Mouse (Mus musculus) midbrain, embryonic 13.5 days (tissue): Measurements from ENCODE around the gene Kcnh7. TPM values are rescaled to one million over a fixed set of nuclear protein-coding genes. Genes with fewer than 3 reads are reported as not detected.

ENCODE experiments used
- ATAC-seq: fragments of 200-750 bp; cut with Nextera tagmentation; 2 replicates; pipeline ENCODE4 v1.8.0; 2017; ENCODE audit warnings: mild to moderate bottlenecking, moderate TSS enrichment, moderate library complexity
- H3K27ac ChIP-seq: fragments of 300-500 bp; sonication (generic); 2 replicates; pipeline ENCODE4 v1.5.1; 2015; ENCODE audit warnings: inconsistent platforms, mild to moderate bottlenecking, moderate library complexity
- H3K27me3 ChIP-seq: fragments of 300-500 bp; sonication (generic); 2 replicates; pipeline ENCODE4 v1.6.1; 2015; ENCODE audit warnings: mild to moderate bottlenecking, inconsistent platforms
- H3K36me3 ChIP-seq: fragments of 300-500 bp; sonication (generic); 2 replicates; pipeline ENCODE4 v1.6.1; 2015; ENCODE audit warnings: mild to moderate bottlenecking, inconsistent platforms
- H3K4me1 ChIP-seq: fragments of 300-500 bp; sonication (generic); replicated peaks from 2 replicates; pipeline ENCODE4 v1.6.1; 2015; ENCODE audit warnings: inconsistent platforms
- H3K4me2 ChIP-seq: fragments of 300-500 bp; sonication (generic); replicated peaks from 2 replicates; pipeline ENCODE4 v1.6.1; 2015; ENCODE audit warnings: moderate library complexity, mild to moderate bottlenecking, inconsistent platforms
- H3K4me3 ChIP-seq: fragments of 300-500 bp; sonication (generic); replicated peaks from 2 replicates; pipeline ENCODE4 v1.5.1; 2015; ENCODE audit warnings: mild to moderate bottlenecking, inconsistent platforms
- H3K9ac ChIP-seq: fragments of 300-500 bp; sonication (generic); replicated peaks from 2 replicates; pipeline ENCODE4 v1.6.1; 2015; ENCODE audit warnings: mild to moderate bottlenecking, inconsistent platforms
- H3K9me3 ChIP-seq: fragments of 300-500 bp; sonication (generic); 2 replicates; pipeline ENCODE4 v1.6.1; 2016; ENCODE audit warnings: mild to moderate bottlenecking, inconsistent platforms
- WGBS: fragments of 180-500 bp; shearing (Covaris S2); methylation state at CpG from one replicate; pipeline ENCODE4 v1.1.7; 2015; 5-methylcytosine and 5-hydroxymethylcytosine counted together
- polyA plus RNA-seq: library from polyadenylated mRNA; unstranded; fragments of >200 nt; fragmentation: Nextera tagmentation; extraction: Ambion mirVana; gene quantifications from 2 replicates; pipeline ENCODE4 v1.2.1, GENCODE M21; 2015

Kcnh7 gene
- polyA plus RNA-seq, result 6.9 and 7.6 TPM in 2 replicates

DNA sequence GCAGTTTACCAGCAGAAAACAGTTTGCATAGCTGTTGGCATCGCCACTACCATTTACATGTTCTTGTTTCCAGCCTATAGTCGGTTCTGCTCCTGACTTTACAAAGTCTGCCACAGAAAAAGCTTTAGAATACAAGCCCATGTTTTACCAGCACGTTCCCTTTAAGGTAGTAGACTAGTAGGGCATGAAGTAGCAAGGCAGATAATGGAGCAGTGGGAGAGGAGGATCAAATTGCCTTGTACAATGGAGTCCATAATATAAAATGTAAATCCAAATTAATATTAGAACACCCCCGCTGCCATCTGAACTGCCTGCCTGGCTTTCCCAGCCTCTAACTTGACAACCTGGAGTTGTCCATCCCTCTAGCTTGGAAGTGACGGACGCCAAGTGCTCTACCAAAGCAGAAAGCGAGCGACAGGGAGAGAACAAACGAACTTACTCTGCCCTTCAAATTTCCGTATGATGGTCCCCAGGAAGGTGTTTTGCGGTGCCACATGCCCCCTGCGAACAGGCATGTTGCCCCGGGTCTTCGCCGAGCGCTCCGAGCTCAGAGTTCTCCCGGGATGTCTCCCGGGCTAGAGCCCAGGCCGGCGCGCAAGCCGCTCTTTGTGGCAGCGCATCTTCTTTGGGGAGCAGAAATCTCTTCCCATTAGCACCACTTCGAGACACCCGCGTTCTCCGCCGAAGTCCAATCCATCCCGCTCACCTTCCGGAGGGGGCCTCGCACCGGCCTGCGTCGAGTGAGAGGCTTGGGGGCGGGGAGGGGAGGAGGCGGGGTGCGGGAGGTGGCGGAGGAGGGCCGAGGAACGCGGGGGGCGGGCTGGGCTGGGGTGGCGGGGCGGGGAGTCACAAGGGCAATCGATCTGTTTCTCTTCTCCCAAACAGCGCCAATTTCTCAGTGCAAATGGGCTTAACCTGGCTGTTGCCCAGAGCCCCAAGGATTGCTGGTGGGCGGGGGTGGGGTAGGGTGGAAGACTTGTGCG is at the start of gene Kcnh7:
Gene Kcnh7 (minus strand): TSS at position 725 of the 983 bp plus-strand sequence.
- H3K4me1 ChIP-seq, result peaks cover 6% of the 10 kb centered on the region; the same call in 1 of the 2 replicates
- H3K4me2 ChIP-seq, result peak within 1 kb of the TSS; percentile 59
- peak within 1 kb of the TSS; percentile 68 for H3K27ac ChIP-seq
- 1% methylated on average over 49 of the region's 49 CpGs for WGBS
- H3K4me3 ChIP-seq, result peak within 1 kb of the TSS; percentile 60
- peak; percentile 91 for ATAC-seq
- no peaks in the 10 kb centered on the region for H3K27me3 ChIP-seq
- peak within 1 kb of the TSS; percentile 61 for H3K9ac ChIP-seq
- H3K36me3 ChIP-seq, result no peaks in the 10 kb centered on the region
- H3K9me3 ChIP-seq, result no peaks in the 10 kb centered on the region

DNA sequence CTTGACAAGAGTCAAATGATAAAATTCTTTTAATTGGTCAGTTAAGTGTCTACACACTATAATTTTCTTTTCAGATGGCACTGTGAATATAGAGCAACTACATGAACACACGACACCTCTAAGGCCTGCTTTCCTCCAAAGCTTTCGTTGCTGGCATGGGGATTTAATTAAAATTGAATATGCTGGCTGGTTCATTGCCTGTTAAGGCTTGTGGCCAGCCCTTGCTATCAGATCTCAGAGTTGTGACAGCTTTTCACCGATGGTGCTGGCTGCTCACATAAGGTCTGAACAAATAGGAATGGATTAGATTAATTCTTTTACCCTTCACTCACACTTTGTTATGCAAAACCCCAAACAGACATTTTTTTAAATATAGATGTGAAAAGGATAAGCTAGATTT is 23.3 kb upstream of the Kcnh7 start:
- Histone ChIP-seq H3K4me2 (no peak overlapping the region), H3K27me3 (no peaks in the 10 kb centered on the region), H3K27ac (no peak overlapping the region), H3K4me1 (no peaks in the 10 kb centered on the region), H3K36me3 (no peaks in the 10 kb centered on the region), H3K4me3 (no peak overlapping the region), H3K9ac (no peak overlapping the region), H3K9me3 (no peaks in the 10 kb centered on the region)
- 54% methylated on average over 3 of the region's 3 CpGs for WGBS
- ATAC-seq, result no peak

DNA sequence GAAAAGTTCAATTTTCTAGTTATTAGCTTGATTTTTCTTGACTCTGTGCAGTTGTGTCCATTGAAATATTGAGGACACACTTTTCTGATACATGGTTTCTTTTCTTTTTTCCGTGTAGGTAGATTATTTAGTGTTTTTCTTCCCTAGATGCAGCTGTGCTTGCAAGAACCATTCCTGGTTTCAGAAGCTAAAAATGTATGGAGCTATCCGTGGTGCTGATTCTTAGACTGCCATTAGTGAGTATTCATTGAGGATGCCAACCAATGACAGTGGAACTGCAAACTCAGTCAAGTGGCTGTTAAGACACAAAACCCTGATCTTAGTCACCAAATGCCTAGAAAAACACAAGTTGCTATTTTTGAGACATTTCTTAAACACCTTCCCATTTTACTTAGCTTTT is 1.9 kb upstream of the Kcnh7 start:
- no peak overlapping the region for H3K27ac ChIP-seq
- H3K4me3 ChIP-seq, result no peak overlapping the region
- no peaks in the 10 kb centered on the region for H3K9me3 ChIP-seq
- peaks cover 6% of the 10 kb centered on the region; the same call in 1 of the 2 replicates for H3K4me1 ChIP-seq
- WGBS, result 8% methylated on average over 2 of the region's 2 CpGs
- no peak overlapping the region for H3K9ac ChIP-seq
- H3K4me2 ChIP-seq, result no peak overlapping the region
- H3K27me3 ChIP-seq, result no peaks in the 10 kb centered on the region
- no peak for ATAC-seq
- no peaks in the 10 kb centered on the region for H3K36me3 ChIP-seq

DNA sequence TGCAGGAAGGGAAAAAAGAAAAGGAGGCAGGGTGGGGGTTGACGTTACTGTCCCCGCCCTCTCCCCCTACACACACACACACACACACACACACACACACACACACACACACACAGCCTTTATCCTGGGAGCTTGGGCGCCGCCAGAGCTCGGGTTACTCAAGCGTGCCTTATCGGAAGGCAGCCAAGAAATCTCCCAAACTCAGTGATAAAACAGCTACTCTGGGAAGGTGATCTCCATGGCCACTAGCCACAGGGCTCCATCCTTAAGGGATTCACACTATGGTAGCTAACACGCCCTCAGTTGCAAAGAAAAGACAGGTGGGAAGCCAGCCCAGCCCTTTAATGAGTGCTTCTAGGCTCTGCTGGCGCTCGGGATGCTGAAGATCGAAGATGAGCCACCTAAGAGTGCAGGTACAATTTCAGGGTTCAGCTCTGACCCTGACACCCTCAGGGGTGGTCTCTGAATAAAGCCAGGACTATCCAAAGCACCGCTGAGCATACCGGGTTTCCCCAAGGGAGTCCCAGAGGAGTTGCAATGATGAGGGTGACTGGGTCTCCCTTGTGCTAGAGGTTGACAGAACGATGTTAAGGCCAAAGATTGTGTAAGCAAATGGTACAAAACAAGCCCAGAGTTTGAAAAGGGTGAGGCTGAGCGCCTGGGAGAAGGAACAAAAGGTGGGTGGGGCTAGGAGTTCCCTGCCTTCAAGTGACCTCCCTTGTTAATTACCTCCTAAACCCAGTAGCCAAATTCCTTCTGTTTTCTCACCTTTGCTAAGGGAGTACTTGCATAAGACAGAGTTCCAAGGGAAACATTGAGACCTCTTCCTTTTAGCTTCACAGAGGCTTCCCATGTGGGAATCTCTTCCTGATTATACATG is 704 bp upstream of the Kcnh7 start:
- H3K9ac ChIP-seq, result peak overlapping the region; percentile 61
- H3K4me2 ChIP-seq, result peak overlapping the region; percentile 59
- peak overlapping the region; percentile 60 for H3K4me3 ChIP-seq
- H3K36me3 ChIP-seq, result no peaks in the 10 kb centered on the region
- no peaks in the 10 kb centered on the region for H3K9me3 ChIP-seq
- WGBS, result 3% methylated on average over 13 of the region's 15 CpGs
- H3K27me3 ChIP-seq, result no peaks in the 10 kb centered on the region
- H3K27ac ChIP-seq, result peak overlapping the region; percentile 68
- peaks cover 6% of the 10 kb centered on the region; the same call in 1 of the 2 replicates for H3K4me1 ChIP-seq
- ATAC-seq, result peak; percentile 92

DNA sequence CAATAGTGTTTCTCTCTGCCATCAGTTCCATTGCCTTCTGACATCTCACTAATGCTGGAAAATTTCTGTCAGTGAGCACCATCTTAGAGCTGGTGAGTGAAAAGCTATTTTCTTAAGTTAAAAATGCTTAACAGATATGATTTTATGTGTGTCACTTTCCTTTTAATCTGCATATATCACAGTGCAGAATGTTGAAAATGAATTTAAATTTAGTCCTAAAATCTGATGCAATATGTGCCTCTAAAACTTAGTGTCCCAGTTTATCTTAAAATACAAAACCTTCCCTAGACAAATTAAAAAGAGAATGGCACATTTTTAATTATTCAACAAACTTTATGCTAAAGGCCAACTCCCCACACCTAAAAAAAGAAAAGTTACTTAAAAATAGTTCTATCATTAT is 30.4 kb downstream of the Kcnh7 start:
- H3K27ac ChIP-seq, result no peak overlapping the region
- no peak overlapping the region for H3K4me2 ChIP-seq
- H3K4me3 ChIP-seq, result no peak overlapping the region
- no peak for ATAC-seq
- no peaks in the 10 kb centered on the region for H3K36me3 ChIP-seq
- H3K27me3 ChIP-seq, result no peaks in the 10 kb centered on the region
- no peak overlapping the region for H3K9ac ChIP-seq
- no peaks in the 10 kb centered on the region for H3K9me3 ChIP-seq
- no peaks in the 10 kb centered on the region for H3K4me1 ChIP-seq

DNA sequence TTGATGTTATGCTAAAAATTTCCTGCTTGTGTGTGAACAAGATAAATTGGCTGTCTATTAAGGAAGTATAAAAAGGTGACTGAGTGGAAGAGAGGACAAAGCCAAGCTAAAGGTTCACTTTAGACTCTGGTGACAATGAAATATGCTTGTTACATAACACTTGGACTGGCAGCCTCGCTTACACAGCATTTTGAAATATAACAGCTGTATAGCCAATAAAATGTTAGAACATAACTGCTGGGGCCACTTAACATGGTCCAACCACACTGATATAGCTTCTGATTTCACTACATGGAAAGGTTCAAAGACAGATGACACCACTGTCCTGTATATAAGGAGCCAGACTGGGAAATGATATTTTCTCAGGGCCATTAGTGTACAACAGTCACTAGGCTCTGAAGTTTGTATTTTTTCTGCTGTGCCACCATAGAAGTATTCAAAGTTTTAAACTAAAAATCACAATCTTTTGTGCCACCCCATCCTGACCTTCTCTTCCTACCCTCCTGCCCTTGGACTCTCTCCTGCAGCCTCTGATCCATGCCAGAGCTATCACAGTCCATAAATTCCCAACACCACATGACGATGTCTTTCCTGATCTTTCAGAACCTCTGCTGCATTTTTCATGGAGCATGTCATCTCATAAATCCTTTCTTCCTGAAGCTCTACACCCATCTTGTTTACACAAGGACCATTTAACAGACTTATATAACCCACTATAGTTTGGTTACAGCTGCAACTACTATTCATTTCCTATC is 56.1 kb downstream of the Kcnh7 start:
- no peaks in the 10 kb centered on the region for H3K27me3 ChIP-seq
- no peak for ATAC-seq
- no peak overlapping the region for H3K4me2 ChIP-seq
- no peaks in the 10 kb centered on the region for H3K36me3 ChIP-seq
- no peak overlapping the region for H3K9ac ChIP-seq
- no peak overlapping the region for H3K27ac ChIP-seq
- H3K4me3 ChIP-seq, result no peak overlapping the region
- no peaks in the 10 kb centered on the region for H3K4me1 ChIP-seq
- H3K9me3 ChIP-seq, result no peaks in the 10 kb centered on the region
- 90% methylated on average over 2 of the region's 2 CpGs for WGBS

DNA sequence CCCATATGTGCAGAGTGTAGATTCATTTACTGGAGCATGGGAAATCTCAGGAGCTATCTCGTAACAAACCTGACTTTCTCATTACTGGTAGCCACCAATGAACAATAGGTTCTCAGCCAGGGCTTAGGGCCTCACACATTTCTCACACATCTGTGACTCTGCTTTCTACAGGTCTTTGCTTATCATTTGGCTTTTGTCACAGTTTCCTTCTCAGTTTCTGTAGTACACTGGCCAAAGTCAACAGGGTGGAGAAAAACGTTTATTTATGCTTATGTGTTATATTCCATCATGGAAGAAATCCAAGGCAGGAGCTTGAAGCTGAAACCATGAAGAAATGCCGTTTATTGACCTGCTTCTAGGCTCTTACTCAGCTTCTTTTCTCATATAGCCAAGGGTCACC is 63.8 kb downstream of the Kcnh7 start:
- no peaks in the 10 kb centered on the region for H3K36me3 ChIP-seq
- ATAC-seq, result no peak
- H3K27ac ChIP-seq, result no peak overlapping the region
- H3K9me3 ChIP-seq, result no peaks in the 10 kb centered on the region
- peaks cover 11% of the 10 kb centered on the region for H3K4me1 ChIP-seq
- no peak overlapping the region for H3K4me2 ChIP-seq
- H3K4me3 ChIP-seq, result no peak overlapping the region
- no peak overlapping the region for H3K9ac ChIP-seq
- 81% methylated on average over 3 of the region's 3 CpGs for WGBS
- H3K27me3 ChIP-seq, result no peaks in the 10 kb centered on the region

DNA sequence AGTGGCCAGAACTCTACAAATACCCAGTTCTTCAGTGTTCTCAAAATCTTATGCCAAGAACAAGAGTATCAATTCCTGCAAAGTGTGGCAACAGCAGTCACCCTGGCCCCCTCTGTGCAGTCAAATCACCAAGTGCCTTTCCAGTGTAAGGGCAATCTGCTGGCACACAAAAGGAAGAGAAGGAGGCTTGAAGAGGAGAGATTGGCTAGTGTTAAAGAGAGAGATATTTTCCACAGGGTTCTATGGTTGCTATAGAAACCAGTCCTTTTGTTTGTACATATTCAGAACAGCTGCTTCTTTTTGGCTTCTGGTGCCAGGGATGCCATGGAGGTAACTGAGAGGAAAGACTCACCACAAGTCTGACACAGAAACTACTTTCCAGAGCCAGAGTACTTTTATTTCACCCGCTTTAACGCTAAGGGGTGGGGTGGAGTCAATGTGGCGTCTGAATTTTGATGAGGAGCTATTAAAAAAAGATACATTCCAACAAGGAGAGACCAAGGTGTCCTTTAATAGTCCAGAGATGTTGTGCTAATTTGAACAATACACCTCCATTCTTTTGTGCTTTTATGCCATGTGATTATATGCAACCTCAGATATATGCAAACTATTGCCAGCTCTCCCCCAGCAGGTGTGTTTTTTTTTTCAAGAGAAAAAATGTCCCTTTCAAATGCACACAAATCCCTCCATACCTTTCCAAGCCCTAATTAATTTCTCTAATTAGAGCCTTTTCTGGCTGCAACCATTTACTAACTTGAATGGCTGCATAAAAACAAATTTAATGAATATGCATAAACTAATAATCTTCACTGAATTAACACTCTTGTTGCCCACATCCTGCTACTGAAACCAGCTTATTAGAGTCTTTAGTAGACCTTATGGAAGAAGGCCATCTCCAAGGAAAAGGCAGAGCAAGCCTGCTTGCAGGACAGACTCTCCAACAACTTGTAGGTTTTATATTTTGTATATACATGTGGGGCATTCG is 66.6 kb downstream of the Kcnh7 start:
- ATAC-seq, result peak; percentile 93
- peaks cover 11% of the 10 kb centered on the region for H3K4me1 ChIP-seq
- no peaks in the 10 kb centered on the region for H3K27me3 ChIP-seq

DNA sequence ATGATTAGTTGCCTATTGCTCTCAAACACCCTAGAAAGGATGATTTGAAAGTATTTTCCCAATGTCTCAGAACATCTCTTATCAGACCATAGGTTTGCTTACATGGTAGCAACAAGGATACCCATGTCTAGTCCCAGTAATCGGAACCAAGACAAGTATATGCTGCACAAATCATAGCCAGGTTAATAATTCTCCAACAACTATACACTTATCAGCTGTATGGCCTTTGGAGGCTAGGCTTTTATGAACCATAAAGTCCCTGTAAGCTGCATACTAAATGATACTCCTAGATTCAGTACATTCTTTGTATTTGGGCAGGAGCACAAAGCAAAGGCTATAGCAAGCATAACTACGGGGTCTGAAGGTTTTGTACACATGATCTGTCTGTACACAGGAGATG is 78.1 kb downstream of the Kcnh7 start:
- Histone ChIP-seq H3K36me3 (no peaks in the 10 kb centered on the region), H3K27ac (no peak overlapping the region), H3K27me3 (no peaks in the 10 kb centered on the region), H3K4me2 (no peak overlapping the region), H3K4me3 (no peak overlapping the region), H3K9me3 (no peaks in the 10 kb centered on the region), H3K4me1 (no peaks in the 10 kb centered on the region), H3K9ac (no peak overlapping the region)
- WGBS, result 92% methylated on average over 2 of the region's 2 CpGs
- ATAC-seq, result no peak

More for the DNA sequence above, 66.6 kb downstream of the Kcnh7 start:
- Histone ChIP-seq H3K36me3 (no peaks in the 10 kb centered on the region), H3K9ac (no peak overlapping the region), H3K4me3 (no peak overlapping the region), H3K9me3 (no peaks in the 10 kb centered on the region), H3K27ac (peak overlapping the region; percentile 71), H3K4me2 (no peak overlapping the region)
- WGBS, result 48% methylated on average over 4 of the region's 4 CpGs

DNA sequence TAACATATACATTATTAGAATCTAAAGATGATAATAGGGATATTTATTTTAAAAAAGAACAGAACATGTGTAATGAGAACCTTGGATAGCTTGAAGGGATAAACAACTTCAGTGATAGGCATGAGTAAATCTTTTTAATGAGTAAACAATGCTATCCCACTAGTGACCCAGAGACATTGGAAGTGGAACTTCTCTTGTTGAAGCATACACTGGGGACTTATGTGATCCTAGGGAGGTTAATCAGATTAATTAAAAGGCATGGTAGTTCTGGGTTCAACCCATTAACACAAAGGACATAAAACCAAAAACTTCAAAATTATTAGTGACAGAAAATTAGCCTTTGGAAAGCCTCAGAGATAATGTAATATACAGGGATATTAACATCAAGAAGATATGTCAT is 84.4 kb downstream of the Kcnh7 start:
- ATAC-seq, result no peak
- H3K9me3 ChIP-seq, result no peaks in the 10 kb centered on the region
- no peak overlapping the region for H3K4me2 ChIP-seq
- no peaks in the 10 kb centered on the region for H3K36me3 ChIP-seq
- no peak overlapping the region for H3K9ac ChIP-seq
- no peak overlapping the region for H3K4me3 ChIP-seq
- no peaks in the 10 kb centered on the region for H3K4me1 ChIP-seq
- no peak overlapping the region for H3K27ac ChIP-seq
- no peaks in the 10 kb centered on the region for H3K27me3 ChIP-seq

DNA sequence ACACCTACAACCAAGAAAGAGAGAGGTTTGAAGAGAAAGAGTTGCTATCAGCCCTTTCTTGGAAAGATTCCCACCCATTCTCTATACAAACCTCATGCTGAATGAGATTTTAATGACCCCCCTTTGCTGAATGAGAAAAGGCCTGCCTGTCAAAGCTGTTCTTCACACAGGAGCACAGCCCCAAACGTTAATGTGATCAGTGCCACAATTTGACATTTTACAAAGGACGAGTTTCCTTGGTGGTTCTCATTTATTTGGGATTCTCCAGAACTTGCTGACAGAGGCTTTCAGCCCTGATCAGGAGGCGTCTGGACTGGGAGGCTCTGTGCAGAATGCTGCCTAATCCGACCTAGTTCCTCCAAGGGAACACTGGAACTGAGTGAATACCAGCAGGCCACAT is 92.3 kb downstream of the Kcnh7 start:
- Histone ChIP-seq H3K27ac (no peak overlapping the region), H3K36me3 (no peaks in the 10 kb centered on the region), H3K4me1 (no peaks in the 10 kb centered on the region), H3K9me3 (no peaks in the 10 kb centered on the region), H3K4me2 (no peak overlapping the region), H3K4me3 (no peak overlapping the region), H3K27me3 (no peaks in the 10 kb centered on the region), H3K9ac (no peak overlapping the region)
- 31% methylated on average over 4 of the region's 4 CpGs for WGBS
- ATAC-seq, result no peak
